Mouse (Mus musculus): Measurements from ENCODE around the gene Atp5s. TPM values are rescaled to one million over a fixed set of nuclear protein-coding genes. Genes with fewer than 3 reads are reported as not detected.

Atp5s gene
- polyA plus RNA-seq, 1 experiment: 17.4 TPM

GRCm38 (mm10) chr12:69733923-69734322, 9.2 kb downstream of the Atp5s start:
- DNase-seq (ENCODE audit: low read depth): no peak
- TF ChIP-seq POLR2A (IDR thresholded peaks at IDR 0.05; ENCODE audit: borderline replicate concordance, extremely low read depth, insufficient read depth, insufficient read length, poor library complexity, severe bottlenecking) (no peak), CTCF (IDR thresholded peaks at IDR 0.05; ENCODE audit: borderline replicate concordance, extremely low read depth, insufficient read depth, insufficient read length) (no peak)

DNA sequence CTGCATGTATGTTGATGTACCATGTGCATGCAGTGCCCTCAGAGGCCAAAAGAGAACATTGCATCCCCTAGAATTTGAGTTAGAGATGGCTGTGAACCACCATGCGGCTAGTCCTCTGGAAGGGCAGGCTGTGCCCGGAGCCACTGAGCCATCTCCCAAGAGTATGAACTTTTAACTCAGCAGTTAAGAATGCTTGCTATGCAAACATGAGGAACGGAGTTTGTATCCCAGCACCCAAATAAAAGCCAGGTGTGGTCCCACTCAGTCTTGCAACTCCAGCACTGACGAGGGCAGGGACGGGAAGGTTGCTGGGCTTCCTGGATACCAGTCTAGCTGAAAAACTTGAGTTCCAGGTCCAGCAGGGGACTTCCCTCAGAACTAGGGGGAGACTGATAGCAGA, 17.2 kb downstream of the Atp5s start:
- DNase-seq (ENCODE audit: low read depth): no peak
- TF ChIP-seq POLR2A (IDR thresholded peaks at IDR 0.05; ENCODE audit: borderline replicate concordance, extremely low read depth, insufficient read depth, insufficient read length, poor library complexity, severe bottlenecking): no peak
- TF ChIP-seq CTCF (IDR thresholded peaks at IDR 0.05; ENCODE audit: borderline replicate concordance, extremely low read depth, insufficient read depth, insufficient read length): no peak

DNA sequence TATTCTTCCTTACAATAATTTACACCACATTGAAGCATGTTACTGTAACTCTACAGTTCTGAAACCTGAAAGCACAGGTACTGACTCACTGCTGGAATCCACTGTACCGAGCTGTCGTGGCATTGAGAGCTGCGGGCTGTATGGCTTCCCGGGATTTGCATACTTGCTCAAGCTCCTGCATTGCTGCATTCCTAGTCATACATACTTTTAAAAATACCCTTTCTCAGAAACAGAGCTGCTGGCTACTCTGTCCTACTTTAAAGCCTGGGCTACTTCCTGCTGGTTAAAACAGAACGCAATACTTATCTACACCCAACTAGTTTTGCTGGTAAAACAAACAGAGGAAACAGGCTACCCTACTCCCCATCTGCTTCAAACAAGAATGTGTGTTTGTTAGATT, 19.4 kb downstream of the Atp5s start:
- no peak for DNase-seq (ENCODE audit: low read depth)
- TF ChIP-seq POLR2A (IDR thresholded peaks at IDR 0.05; ENCODE audit: borderline replicate concordance, extremely low read depth, insufficient read depth, insufficient read length, poor library complexity, severe bottlenecking) (no peak), CTCF (IDR thresholded peaks at IDR 0.05; ENCODE audit: borderline replicate concordance, extremely low read depth, insufficient read depth, insufficient read length) (no peak)

GRCm38 (mm10) chr12:69751864-69752341, 27.2 kb downstream of the Atp5s start:
- no peak for TF ChIP-seq POLR2A (IDR thresholded peaks at IDR 0.05; ENCODE audit: borderline replicate concordance, extremely low read depth, insufficient read depth, insufficient read length, poor library complexity, severe bottlenecking)
- TF ChIP-seq CTCF (IDR thresholded peaks at IDR 0.05; ENCODE audit: borderline replicate concordance, extremely low read depth, insufficient read depth, insufficient read length): peak; percentile 10; the same call in 1 of the 2 replicates
- DNase-seq (ENCODE audit: low read depth): peak; percentile 27

DNA sequence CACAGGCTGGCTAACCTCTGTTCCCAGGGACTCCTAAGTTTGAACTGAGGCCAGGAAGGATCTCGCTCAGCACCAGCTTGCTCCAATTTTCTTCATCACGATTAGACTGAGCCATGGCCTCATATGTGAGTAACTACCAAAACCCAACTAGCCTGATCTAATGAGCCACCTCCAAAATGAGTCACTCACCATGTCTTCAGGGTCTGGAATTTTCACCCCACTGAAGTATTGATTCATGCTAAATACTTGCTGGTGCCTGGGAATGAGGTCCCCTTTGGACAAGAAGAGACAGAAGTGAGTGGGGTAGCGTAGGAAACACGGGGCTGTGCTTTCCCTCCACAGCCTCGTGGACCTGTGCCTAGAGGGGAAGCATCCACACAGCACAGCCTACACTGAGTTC, 29.2 kb downstream of the Atp5s start:
- TF ChIP-seq CTCF (IDR thresholded peaks at IDR 0.05; ENCODE audit: borderline replicate concordance, extremely low read depth, insufficient read depth, insufficient read length): no peak
- TF ChIP-seq POLR2A (IDR thresholded peaks at IDR 0.05; ENCODE audit: borderline replicate concordance, extremely low read depth, insufficient read depth, insufficient read length, poor library complexity, severe bottlenecking): no peak
- DNase-seq (ENCODE audit: low read depth): no peak

DNA sequence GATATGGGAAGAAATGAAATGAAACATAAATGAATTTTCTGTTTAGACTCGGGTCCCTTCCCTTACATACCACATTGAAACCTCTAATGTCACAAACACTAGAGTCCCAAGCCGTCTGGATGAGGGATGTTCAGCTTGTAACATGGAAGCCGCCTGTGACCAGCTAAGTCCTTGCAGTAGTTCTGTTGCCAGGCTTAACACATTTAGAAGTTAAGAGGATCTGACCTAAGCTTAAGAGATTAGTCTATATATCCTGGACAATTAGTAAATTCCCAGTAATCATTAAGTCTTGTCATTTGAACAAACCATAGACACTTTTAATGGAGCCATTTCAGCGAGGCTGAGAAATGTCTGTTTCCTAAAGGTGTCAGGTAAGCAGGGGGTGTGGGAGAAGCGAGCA, 31.3 kb downstream of the Atp5s start:
- TF ChIP-seq POLR2A (IDR thresholded peaks at IDR 0.05; ENCODE audit: borderline replicate concordance, extremely low read depth, insufficient read depth, insufficient read length, poor library complexity, severe bottlenecking) (no peak), CTCF (IDR thresholded peaks at IDR 0.05; ENCODE audit: borderline replicate concordance, extremely low read depth, insufficient read depth, insufficient read length) (no peak)
- DNase-seq (ENCODE audit: low read depth): no peak

GRCm38 (mm10) chr12:69757418-69758141, 32.8 kb downstream of the Atp5s start:
- peak; percentile 88 for DNase-seq (ENCODE audit: low read depth)
- TF ChIP-seq CTCF (IDR thresholded peaks at IDR 0.05; ENCODE audit: borderline replicate concordance, extremely low read depth, insufficient read depth, insufficient read length): peak; percentile 70
- no peak for TF ChIP-seq POLR2A (IDR thresholded peaks at IDR 0.05; ENCODE audit: borderline replicate concordance, extremely low read depth, insufficient read depth, insufficient read length, poor library complexity, severe bottlenecking)

DNA sequence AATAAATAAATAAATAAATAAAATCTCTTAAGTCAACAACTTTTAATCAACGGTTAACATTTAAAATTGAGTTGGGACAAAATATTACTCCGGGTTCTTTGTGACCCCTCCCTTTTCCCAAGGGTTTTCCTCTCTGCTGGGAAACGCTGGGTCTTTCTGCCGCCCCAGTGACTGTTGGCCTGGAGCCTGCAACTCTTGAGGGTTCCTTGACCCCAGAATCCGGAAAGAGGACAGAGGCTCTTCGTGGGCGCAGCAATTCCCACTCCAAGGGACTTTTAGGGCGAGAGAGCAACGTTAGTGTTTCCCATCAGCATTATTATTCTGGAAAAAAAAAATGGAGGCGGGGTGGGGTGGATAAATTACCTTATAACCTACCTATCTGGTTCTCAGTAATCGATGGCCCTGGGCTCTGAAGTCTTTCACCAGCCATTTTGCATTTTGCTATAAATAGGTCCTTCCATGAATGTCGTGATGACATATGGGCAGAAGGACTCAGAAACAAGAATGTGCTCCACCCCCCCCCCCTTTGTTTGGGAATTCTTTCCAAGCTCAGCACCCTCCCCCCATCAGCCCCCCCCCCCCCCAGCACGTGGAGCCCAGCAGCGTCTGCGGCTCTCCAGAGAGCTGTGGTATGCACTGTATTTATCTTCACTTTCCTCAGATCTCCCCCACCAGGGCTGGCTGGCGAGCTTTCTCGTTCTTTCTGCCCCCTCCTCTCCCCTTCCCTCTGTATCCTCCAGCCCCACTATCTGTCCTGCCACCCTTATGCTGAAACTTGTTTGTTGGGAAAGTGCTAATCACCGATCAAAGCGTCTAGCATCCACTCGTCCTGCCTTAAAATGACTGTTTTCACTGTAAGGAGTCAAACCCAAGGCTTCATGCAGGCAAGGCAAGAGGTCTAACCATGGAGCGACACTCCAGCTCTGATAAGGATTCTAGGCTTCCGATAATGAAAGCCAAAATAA, 33.8 kb downstream of the Atp5s start:
- DNase-seq (ENCODE audit: low read depth): peak; percentile 40
- TF ChIP-seq CTCF (IDR thresholded peaks at IDR 0.05; ENCODE audit: borderline replicate concordance, extremely low read depth, insufficient read depth, insufficient read length): no peak
- TF ChIP-seq POLR2A (IDR thresholded peaks at IDR 0.05; ENCODE audit: borderline replicate concordance, extremely low read depth, insufficient read depth, insufficient read length, poor library complexity, severe bottlenecking): no peak

DNA sequence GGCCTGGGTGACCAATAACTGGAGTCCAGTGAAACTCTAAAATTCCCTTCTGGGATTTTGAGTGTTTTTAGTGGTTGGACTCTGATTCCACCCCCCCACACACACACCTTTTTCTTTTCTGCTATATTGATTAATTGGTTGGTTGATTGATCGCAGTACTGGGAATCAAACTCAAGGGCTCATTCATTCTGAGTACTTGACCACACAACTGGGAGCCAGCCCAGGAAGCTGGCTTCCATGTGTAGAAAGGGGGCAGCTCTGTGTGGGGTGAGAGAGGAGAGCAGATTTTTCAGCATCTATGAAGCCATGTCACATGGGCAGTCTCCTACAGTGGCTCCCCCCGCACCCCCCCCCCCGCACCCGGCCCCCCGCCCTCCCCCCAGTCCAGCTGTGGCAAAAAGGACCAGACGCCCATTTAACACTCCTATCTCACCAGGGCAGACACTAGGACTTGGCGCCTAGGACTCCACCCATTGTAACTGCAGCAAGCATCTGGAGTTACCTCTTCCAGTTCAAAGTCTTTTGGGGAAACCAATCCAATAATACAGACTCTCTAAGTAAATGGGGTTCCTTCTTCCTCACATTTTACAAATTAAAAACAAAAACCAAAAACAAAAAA, 34.6 kb downstream of the Atp5s start:
- no peak for DNase-seq (ENCODE audit: low read depth)
- TF ChIP-seq POLR2A (IDR thresholded peaks at IDR 0.05; ENCODE audit: borderline replicate concordance, extremely low read depth, insufficient read depth, insufficient read length, poor library complexity, severe bottlenecking) (no peak), CTCF (IDR thresholded peaks at IDR 0.05; ENCODE audit: borderline replicate concordance, extremely low read depth, insufficient read depth, insufficient read length) (no peak)

- DNase-seq (ENCODE audit: low read depth): no peak
- TF ChIP-seq CTCF (IDR thresholded peaks at IDR 0.05; ENCODE audit: borderline replicate concordance, extremely low read depth, insufficient read depth, insufficient read length) (no peak), POLR2A (IDR thresholded peaks at IDR 0.05; ENCODE audit: borderline replicate concordance, extremely low read depth, insufficient read depth, insufficient read length, poor library complexity, severe bottlenecking) (no peak)
These were observed 35.3 kb downstream of the Atp5s start for GRCm38 (mm10) chr12:69760014-69760413.

Data from brain, embryonic 14.5 days (tissue).